In genomic region chr5:53961830-53962515, GRCm38 (mm10) we compare ENCODE assay signal across 13 mouse cellular contexts. TPM values are rescaled to one million over a fixed set of nuclear protein-coding genes. Genes with fewer than 3 reads are reported as not detected.
DNase-seq lines count a peak whose midpoint lies in the region; ATAC-seq lines count a peak whose summit lies in the region.
"Had no signal": no experiment of that assay in that cellular context is flagged by ENCODE, and none has a peak within 500 bp of the region (broad histone marks: within the 10 kb centered on the region; RNA-seq: fewer than 3 reads in every experiment).

No protein-coding gene starts in this region.

- H3K4me2 ChIP-seq in forebrain, embryonic 12.5 days = no peak overlapping the region
- H3K4me2 ChIP-seq in forebrain, embryonic 16.5 days (ENCODE audit: low read length) = no peak overlapping the region
- no peak overlapping the region for H3K4me2 ChIP-seq in lung, embryonic 15.5 days
- no peak overlapping the region for H3K4me2 ChIP-seq in hindbrain, embryonic 14.5 days (replicated peaks)
- H3K4me2 ChIP-seq: midbrain, embryonic 12.5 days; neural tube, embryonic 15.5 days had no signal

- H3K4me1 ChIP-seq in forebrain, embryonic 12.5 days = no peaks in the 10 kb centered on the region
- H3K4me1 ChIP-seq in forebrain, embryonic 16.5 days (replicated peaks; ENCODE audit: control insufficient read depth, insufficient read depth, low read length) = 0 out of 2 replicates have a peak, but pooled peaks cover 5% of the 10 kb centered on the region
- peaks cover 6% of the 10 kb centered on the region; the same call in 1 of the 2 replicates for H3K4me1 ChIP-seq in lung, embryonic 15.5 days
- H3K4me1 ChIP-seq in hindbrain, embryonic 14.5 days (replicated peaks; ENCODE audit: control insufficient read depth, insufficient read depth, low read length) = no peaks in the 10 kb centered on the region
- H3K4me1 ChIP-seq: midbrain, embryonic 12.5 days; neural tube, embryonic 15.5 days had no signal

- H3K27me3 ChIP-seq in forebrain, embryonic 12.5 days = no peaks in the 10 kb centered on the region
- H3K27me3 ChIP-seq in forebrain, embryonic 16.5 days (replicated peaks; ENCODE audit: control insufficient read depth, insufficient read depth, low read length) = no peaks in the 10 kb centered on the region
- H3K27me3 ChIP-seq in lung, embryonic 15.5 days = no peaks in the 10 kb centered on the region
- H3K27me3 ChIP-seq in hindbrain, embryonic 14.5 days (ENCODE audit: control insufficient read depth, insufficient read depth, low read length) = no peaks in the 10 kb centered on the region
- H3K27me3 ChIP-seq: midbrain, embryonic 12.5 days; neural tube, embryonic 15.5 days had no signal

- no peaks in the 10 kb centered on the region for H3K9me3 ChIP-seq in forebrain, embryonic 12.5 days
- no peaks in the 10 kb centered on the region for H3K9me3 ChIP-seq in forebrain, embryonic 16.5 days (ENCODE audit: control insufficient read depth, low read length)
- no peaks in the 10 kb centered on the region for H3K9me3 ChIP-seq in lung, embryonic 15.5 days
- H3K9me3 ChIP-seq in hindbrain, embryonic 14.5 days (ENCODE audit: control insufficient read depth, low read length) = no peaks in the 10 kb centered on the region
- H3K9me3 ChIP-seq: midbrain, embryonic 12.5 days; neural tube, embryonic 15.5 days had no signal

- H3K4me3 ChIP-seq in forebrain, embryonic 12.5 days (replicated peaks) = no peak overlapping the region
- no peak overlapping the region for H3K4me3 ChIP-seq in forebrain, embryonic 16.5 days (replicated peaks; ENCODE audit: low read length)
- no peak overlapping the region for H3K4me3 ChIP-seq in lung, embryonic 15.5 days
- H3K4me3 ChIP-seq in hindbrain, embryonic 14.5 days (replicated peaks; ENCODE audit: low read length) = no peak overlapping the region
- H3K4me3 ChIP-seq: midbrain, embryonic 12.5 days; neural tube, embryonic 15.5 days had no signal

- DNase-seq in urinary bladder, postnatal 14 days (ENCODE audit: low spot score) = peak; percentile 41
- no peak for DNase-seq in urinary bladder, postnatal 10 days (ENCODE audit: low spot score)
- DNase-seq in hindbrain, embryonic 14.5 days (ENCODE audit: low spot score) = no peak
- no peak for DNase-seq in cerebellum, postnatal 36 days
- no peak for DNase-seq in urinary bladder, adult 2 months (ENCODE audit: low spot score)
- DNase-seq: adrenal gland, postnatal 25 days; cerebellum, adult 8-10 months; gastrocnemius, postnatal 36 days had no signal

- peak; percentile 33; the same call in 1 of the 2 replicates for ATAC-seq in forebrain, embryonic 12.5 days (ENCODE audit: low FRiP score)
- no peak for ATAC-seq in forebrain, embryonic 16.5 days
- peak; percentile 59 for ATAC-seq in lung, embryonic 15.5 days (ENCODE audit: borderline replicate concordance, extremely low read depth, low FRiP score, low TSS enrichment)
- ATAC-seq in hindbrain, embryonic 14.5 days (ENCODE audit: low FRiP score) = no peak

- no peak overlapping the region for H3K27ac ChIP-seq in forebrain, embryonic 12.5 days
- no peak overlapping the region for H3K27ac ChIP-seq in forebrain, embryonic 16.5 days (ENCODE audit: low read length)
- H3K27ac ChIP-seq in lung, embryonic 15.5 days = peak overlapping the region; percentile 62
- no peak overlapping the region for H3K27ac ChIP-seq in hindbrain, embryonic 14.5 days
- H3K27ac ChIP-seq: midbrain, embryonic 12.5 days; neural tube, embryonic 15.5 days had no signal

- WGBS in forebrain, embryonic 12.5 days = 80% methylated on average over 12 of the region's 12 CpGs
- 45% methylated on average over 12 of the region's 12 CpGs for WGBS in forebrain, embryonic 16.5 days
- WGBS in lung, embryonic 15.5 days = 57% methylated on average over 12 of the region's 12 CpGs
- WGBS in hindbrain, embryonic 14.5 days = 72% methylated on average over 12 of the region's 12 CpGs

- no peak overlapping the region for H3K9ac ChIP-seq in forebrain, embryonic 12.5 days
- H3K9ac ChIP-seq in forebrain, embryonic 16.5 days (replicated peaks; ENCODE audit: low read depth, low read length) = no peak overlapping the region
- no peak overlapping the region for H3K9ac ChIP-seq in lung, embryonic 15.5 days
- no peak overlapping the region for H3K9ac ChIP-seq in hindbrain, embryonic 14.5 days
- H3K9ac ChIP-seq: midbrain, embryonic 12.5 days; neural tube, embryonic 15.5 days had no signal

- H3K36me3 ChIP-seq in forebrain, embryonic 12.5 days (replicated peaks) = no peaks in the 10 kb centered on the region
- H3K36me3 ChIP-seq in forebrain, embryonic 16.5 days (ENCODE audit: control insufficient read depth, insufficient read depth) = no peaks in the 10 kb centered on the region
- H3K36me3 ChIP-seq in lung, embryonic 15.5 days = no peaks in the 10 kb centered on the region
- no peaks in the 10 kb centered on the region for H3K36me3 ChIP-seq in hindbrain, embryonic 14.5 days (replicated peaks; ENCODE audit: control insufficient read depth, insufficient read depth)
- H3K36me3 ChIP-seq: midbrain, embryonic 12.5 days; neural tube, embryonic 15.5 days had no signal

RNA-seq across cellular contexts. Expression of gene Stim2, which starts 36.3 kb away (rescaled TPM):
- polyA plus RNA-seq in forebrain, embryonic 12.5 days (2016; fragmentation: Nextera tagmentation; extraction: Ambion mirVana) = 21.8 and 22.6 TPM in 2 replicates
- polyA plus RNA-seq in forebrain, embryonic 16.5 days (2015; fragmentation: Nextera tagmentation; extraction: Ambion mirVana) = 23.2 and 36.1 TPM in 2 replicates
- 19.6 and 25.2 TPM in 2 replicates for polyA plus RNA-seq in lung, embryonic 15.5 days (2015; fragmentation: Nextera tagmentation; extraction: Ambion mirVana)
- polyA plus RNA-seq in hindbrain, embryonic 14.5 days (2014; fragmentation: Nextera tagmentation; extraction: Ambion mirVana) = 36.2 and 36.4 TPM in 2 replicates
- 7.0 and 11.8 TPM in 2 replicates for polyA plus RNA-seq in urinary bladder, adult 2 months (2012; rRNA removed)

Comparison
In these comparisons a context has a peak if more than half of its experiments do, and no peak if none do; other contexts are left out.
1. ATAC-seq: peak in forebrain, embryonic 12.5 days (single experiment) and lung, embryonic 15.5 days (single experiment); none in forebrain, embryonic 16.5 days (single experiment) and hindbrain, embryonic 14.5 days (single experiment).